Mouse (Mus musculus) retina, embryonic 14.5 days (tissue): ENCODE results near the gene Egr2.

Experiments used
- DNase-seq: peaks from one replicate; pipeline ENCODE4 v3.0.0-alpha.2; 2015; ENCODE audit warnings: low spot score

Gene Egr2

DNA sequence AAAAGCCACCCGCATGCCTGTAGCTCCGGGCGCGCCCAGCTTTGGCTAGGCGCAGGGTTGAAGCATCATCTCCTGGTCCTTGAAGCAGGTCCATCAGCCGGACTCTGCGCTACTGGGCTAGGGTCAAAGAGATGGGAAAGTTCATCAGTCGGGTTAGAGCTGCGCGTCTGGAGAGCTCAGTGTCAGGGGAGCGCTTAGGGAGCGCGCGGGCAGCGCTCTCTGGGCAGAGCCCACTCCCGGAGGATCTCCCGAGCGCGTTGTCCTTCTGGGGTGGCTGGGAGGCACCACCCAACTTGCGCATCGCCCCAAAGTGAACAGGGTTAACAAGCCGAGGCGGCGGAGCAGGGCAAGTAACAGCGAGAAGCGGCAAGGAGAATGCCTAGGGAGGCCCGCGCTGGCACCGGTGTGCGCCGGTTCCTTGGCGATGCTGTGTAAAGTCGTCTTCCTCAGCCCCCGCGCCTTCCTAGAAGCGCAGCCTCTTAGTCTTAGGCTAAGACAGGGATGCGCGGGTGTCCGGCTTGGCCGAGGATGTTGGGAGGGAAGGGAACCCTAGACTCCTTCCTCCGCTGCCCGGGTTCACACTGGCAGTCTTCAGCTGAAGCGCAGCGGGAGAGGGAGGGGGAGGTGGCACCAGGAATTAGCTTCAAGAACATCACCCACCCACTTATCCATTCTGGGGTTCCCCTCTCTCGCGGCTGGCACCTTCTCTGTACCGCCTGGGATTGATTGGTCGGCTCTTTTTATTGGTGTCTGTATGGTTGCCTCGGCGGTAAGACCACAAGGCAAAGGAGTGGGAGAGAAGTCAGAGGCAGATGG, 3.5 kb downstream of the Egr2 start:
- peak; percentile 34 for DNase-seq

DNA sequence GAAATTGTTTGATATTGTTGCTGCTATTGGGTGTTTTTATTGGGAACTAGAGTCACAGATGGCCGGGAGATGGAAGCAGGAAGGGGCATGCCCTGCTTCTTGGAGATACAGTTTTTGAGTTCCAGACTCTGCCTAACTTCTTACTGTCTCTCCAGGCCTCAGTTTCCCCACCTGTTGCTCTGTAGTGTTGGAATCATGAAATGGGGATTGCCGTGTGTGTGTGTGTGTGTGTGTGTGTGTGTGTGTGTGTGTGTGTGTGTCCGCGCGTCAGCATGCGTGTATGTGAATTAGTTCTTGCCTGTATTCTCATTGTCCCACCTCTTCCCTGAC, 4.1 kb downstream of the Egr2 start:
- no peak for DNase-seq

GRCm38 (mm10) chr10:67540591-67540990, 5.3 kb downstream of the Egr2 start:
- DNase-seq: no peak

DNA sequence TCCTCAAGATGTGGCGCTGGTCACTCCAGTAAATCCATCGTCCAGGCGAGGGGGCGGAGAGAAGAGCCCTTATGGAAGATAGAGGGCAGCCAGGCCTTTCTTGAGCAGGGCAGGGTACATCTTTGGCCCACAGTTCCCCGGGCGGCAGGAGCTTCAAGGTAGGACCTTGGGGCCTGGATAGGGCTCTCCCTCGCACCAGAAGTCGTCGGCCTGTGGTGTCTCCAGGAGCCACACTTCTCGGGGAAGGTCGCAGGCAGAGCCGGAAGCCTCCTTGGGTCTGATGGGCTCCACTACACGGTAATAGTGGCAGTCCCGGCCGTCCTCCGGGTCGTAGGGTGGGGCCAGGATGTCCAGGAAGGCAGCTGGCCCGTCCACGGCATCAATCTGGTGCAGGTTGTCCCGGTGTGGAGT, 12.6 kb downstream of the Egr2 start:
- peak; percentile 35 for DNase-seq

GRCm38 (mm10) chr10:67548261-67548854, 13.1 kb downstream of the Egr2 start:
- DNase-seq: peak; percentile 45

DNA sequence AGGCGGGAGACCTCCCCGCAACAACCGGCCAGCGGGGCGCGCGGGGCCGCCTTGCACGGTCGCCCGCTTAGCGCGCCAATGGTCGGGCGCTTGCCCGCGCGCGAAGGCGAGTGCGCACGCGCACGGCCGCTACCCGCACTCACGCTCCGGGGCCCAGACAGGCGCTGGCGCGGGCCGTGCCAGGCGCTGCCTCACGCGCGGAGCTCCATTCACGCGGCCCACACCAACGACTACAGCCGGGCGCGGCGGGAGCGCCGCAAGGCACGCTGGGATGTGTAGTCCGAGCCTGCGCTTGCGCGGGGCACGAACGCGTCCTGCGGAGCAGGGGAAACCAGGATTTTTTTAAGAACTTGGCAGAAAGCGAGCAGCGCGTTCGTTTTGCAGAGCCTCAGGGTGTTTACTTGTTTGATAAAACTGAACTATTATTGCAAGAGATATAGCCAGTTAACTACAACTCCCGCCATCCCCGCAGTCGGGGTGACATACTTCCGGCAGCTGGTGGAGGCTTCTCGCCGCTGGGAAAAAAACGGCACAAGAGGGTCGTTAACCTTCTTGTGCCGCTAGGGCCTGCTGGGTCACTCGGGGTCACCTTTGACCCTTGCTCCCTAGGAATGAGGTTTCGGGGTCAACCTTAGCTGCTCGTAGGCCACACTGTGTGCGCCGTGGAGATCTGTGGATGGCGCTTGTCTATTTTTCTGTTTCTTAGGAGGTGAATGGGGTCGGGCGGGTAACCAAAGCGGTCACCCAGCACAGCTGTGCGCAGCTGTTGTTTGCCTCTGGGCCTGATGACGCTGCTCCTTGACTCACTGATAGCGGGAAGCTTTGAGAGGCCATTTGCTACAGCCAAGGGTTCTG, 13.8 kb downstream of the Egr2 start, which contains the start of gene Ado:
Ado (minus strand) TSS at position 79 of the 855 bp plus-strand sequence.
- peak; percentile 89 for DNase-seq

GRCm38 (mm10) chr10:67558053-67558452, 22.8 kb downstream of the Egr2 start:
- no peak for DNase-seq

GRCm38 (mm10) chr10:67559765-67560394, 24.6 kb downstream of the Egr2 start:
- peak; percentile 68 for DNase-seq

GRCm38 (mm10) chr10:67561185-67561584, 25.9 kb downstream of the Egr2 start:
- DNase-seq: no peak

DNA sequence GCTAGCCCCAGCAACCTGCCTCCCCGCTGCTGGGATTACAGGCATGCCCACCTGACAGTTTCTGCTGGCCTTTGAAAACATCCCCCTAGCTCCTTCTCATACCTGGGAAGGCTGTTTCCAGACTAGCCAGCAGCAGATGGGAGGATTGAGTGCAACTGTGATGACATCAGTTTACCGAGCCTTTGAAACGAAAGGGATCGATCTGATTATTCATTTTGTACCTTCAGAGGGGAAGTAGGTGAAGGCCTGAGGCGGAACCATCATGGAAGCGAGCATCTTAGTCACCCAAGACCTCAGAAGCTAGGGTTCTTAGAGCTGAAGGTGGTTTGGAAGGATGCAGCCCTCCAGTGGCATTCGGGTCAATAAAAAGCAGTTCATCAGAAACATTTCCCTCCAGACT, 29.2 kb downstream of the Egr2 start:
- DNase-seq: no peak

DNA sequence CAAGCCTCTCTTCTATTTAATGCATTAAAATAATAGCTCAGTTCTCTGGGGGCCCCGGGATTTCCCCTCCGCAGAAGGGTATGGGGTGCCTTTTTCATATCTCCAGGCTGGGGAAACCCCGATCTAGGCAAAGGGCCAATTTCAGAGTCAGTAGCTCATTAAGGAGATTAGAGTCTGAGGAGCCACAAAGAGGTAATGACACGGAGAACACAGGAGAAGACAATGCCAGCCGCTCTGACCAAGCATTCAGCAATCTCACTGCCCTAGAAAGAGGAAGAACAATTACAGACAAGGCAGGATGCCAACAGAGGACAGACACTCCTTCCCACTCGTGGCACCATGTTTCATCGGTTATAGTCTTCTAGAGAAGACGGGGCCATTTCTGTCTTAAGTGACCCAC, 30.8 kb downstream of the Egr2 start:
- DNase-seq: peak; percentile 72

GRCm38 (mm10) chr10:67569539-67569938, 34.3 kb downstream of the Egr2 start:
- no peak for DNase-seq

DNA sequence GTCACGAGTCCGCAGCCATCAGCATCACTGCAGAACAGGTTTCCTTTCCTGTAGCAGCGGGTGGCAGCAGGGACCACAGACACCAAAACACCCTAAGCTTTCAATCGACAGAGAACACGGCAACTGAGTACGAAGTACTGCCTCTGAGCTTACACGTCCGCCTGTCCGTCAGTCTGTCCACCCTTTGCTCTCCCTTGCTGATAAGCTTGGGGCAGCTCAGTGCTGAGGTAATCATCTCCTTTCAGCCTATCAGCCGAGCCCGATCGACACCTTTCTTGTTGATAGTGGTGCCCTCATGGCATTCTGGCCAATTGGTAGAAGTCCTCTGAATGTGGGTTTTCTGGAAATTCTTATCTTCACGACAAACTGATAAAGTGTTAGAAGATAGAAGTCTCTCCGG, 36.2 kb downstream of the Egr2 start:
- DNase-seq: no peak

- DNase-seq: no peak
Measured at GRCm38 (mm10) chr10:67573310-67573709, 38.0 kb downstream of the Egr2 start.

DNA sequence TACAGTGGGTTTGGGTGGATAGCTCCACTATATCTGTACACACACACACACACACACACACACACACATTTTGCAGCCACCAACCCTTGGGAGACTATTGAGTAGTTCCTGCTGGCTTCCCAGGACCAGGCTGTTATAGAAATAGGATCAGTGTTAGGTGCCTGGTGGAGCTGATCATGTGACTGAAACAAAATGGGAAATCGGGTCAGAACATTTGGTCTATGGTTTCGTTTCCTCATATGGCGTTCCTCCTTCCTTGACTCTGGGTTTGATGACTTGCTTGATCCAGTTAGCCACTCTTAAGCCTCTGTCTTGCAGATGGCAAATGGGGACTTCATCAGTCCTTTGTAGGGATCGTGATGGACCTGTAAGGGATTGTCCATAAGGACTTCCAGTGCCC, 44.6 kb downstream of the Egr2 start:
- no peak for DNase-seq

DNA sequence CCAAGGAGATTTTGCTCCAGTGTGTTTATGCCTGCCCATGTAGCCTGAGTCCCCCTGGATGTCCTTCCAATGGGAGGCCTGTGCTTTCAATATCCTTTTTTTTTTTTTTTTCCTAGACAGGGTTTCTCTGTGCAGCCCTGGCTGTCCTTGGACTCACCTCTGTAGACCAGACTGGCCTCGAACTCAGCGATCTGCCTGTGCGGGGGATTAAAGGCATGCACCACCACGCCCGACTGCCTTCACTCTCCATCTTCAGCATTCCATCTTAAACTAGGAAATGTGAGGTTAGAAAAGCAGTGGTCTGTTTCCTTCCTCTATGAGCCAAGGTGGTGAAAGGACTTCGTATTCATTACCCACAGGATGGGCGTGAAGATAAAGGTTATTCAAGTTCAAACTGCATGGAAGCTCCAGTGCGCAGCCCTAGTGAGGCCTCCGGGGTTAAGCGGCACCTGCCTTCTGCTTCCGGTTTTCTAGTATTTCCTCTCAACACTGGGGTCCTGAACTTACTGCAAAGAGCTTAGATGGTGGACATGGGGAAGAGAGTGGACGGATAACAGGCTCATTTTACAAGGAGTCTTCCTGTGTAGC, 46.5 kb downstream of the Egr2 start:
- DNase-seq: no peak

- no peak for DNase-seq
Measured at GRCm38 (mm10) chr10:67585873-67586610, 50.8 kb downstream of the Egr2 start.
